In the genomic region with DNA sequence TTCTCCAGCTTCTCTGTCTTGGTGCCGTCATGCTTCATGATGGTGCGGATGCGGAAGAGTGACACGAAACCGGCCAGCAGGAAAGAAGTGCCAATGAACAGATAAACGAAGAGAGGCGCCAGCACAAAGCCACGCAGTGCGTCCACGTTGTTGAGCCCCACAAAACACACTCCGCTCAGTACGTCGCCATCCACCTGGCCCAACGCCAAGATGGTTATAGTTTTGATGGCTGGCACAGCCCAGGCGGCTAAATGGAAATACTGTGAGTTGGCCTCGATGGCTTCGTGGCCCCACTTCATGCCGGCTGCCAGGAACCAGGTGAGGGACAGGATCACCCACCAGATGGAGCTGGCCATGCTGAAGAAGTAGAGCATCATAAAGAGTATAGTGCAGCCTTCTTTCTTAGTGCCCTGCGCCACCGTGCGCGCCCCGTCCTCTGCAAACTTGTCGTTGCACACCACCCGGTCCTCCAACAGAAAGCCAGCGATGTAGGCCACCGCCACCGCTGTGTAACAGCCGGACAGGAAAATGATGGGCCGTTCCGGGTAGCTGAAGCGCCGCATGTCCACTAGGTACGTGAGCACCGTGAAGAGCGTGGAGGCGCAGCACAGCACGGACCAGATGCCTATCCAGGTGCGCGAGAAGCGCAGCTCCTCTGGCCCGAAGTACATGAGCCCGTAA, we compare ENCODE assay signal across 8 mouse cellular contexts. TPM values are rescaled to one million over a fixed set of nuclear protein-coding genes. Genes with fewer than 3 reads are reported as not detected.
A peak's percentile ranks its signal among the peaks of the same experiment; 100 is the strongest.
DNase-seq lines count a peak whose midpoint lies in the region; ATAC-seq and TF ChIP-seq lines count a peak whose summit lies in the region.

No protein-coding gene starts in this region.

- H3K9ac ChIP-seq in ES-Bruce4 (ENCODE audit: low read depth, poor library complexity, severe bottlenecking): 0 out of 2 replicates have a peak overlapping the region, but pooled peaks have one; percentile 57
- peak overlapping the region; percentile 95 for H3K9ac ChIP-seq in forebrain, embryonic 13.5 days
- H3K9ac ChIP-seq in hindbrain, embryonic 11.5 days (ENCODE audit: low read depth, low read length): peak overlapping the region; percentile 80
- H3K9ac ChIP-seq in stomach, embryonic 16.5 days (ENCODE audit: low read length): peak overlapping the region; percentile 96

- peak overlapping the region; percentile 94 for H3K4me2 ChIP-seq in forebrain, embryonic 13.5 days
- H3K4me2 ChIP-seq in hindbrain, embryonic 11.5 days (replicated peaks; ENCODE audit: low read depth, low read length): peak overlapping the region; percentile 99
- peak overlapping the region; percentile 72 for H3K4me2 ChIP-seq in stomach, embryonic 16.5 days (ENCODE audit: low read depth, low read length)

- no peaks in the 10 kb centered on the region for H3K4me1 ChIP-seq in ES-Bruce4 (ENCODE audit: control insufficient read depth, insufficient read depth, low read length)
- peaks cover 14% of the 10 kb centered on the region for H3K4me1 ChIP-seq in brown adipose tissue, adult 24 weeks (ENCODE audit: control insufficient read depth, insufficient read depth, insufficient read length, low read length)
- H3K4me1 ChIP-seq in forebrain, embryonic 13.5 days: peaks cover 37% of the 10 kb centered on the region
- no peaks in the 10 kb centered on the region for H3K4me1 ChIP-seq in hindbrain, embryonic 11.5 days (replicated peaks; ENCODE audit: control insufficient read depth, insufficient read depth, low read length)
- H3K4me1 ChIP-seq in stomach, embryonic 16.5 days (ENCODE audit: control insufficient read depth, insufficient read depth, low read length): peaks cover 22% of the 10 kb centered on the region

- TF ChIP-seq EP300 in ES-Bruce4 (IDR thresholded peaks at IDR 0.05; ENCODE audit: insufficient read depth, low read depth, low read length): no peak

- H3K9me3 ChIP-seq in ES-Bruce4 (replicated peaks; ENCODE audit: control insufficient read depth, insufficient read depth, low read length, poor library complexity, severe bottlenecking): no peaks in the 10 kb centered on the region
- no peaks in the 10 kb centered on the region for H3K9me3 ChIP-seq in forebrain, embryonic 13.5 days (replicated peaks)
- H3K9me3 ChIP-seq in hindbrain, embryonic 11.5 days (ENCODE audit: control insufficient read depth, low read length): no peaks in the 10 kb centered on the region
- no peaks in the 10 kb centered on the region for H3K9me3 ChIP-seq in stomach, embryonic 16.5 days (replicated peaks; ENCODE audit: control insufficient read depth, low read length)

- peak; percentile 54 for DNase-seq in hindbrain, embryonic 11.5 days (ENCODE audit: low spot score)
- peak; percentile 33 to 52 for DNase-seq in layer of hippocampus, postnatal 14 days (ENCODE audit: low spot score in 2 of 2)
- DNase-seq in lung, postnatal 4 days: peak; percentile 62 to 64

- H3K27me3 ChIP-seq in ES-Bruce4 (ENCODE audit: control insufficient read depth, insufficient read depth, low read length, poor library complexity, severe bottlenecking): peaks cover 6% of the 10 kb centered on the region; the same call in 1 of the 2 replicates
- no peaks in the 10 kb centered on the region for H3K27me3 ChIP-seq in forebrain, embryonic 13.5 days
- H3K27me3 ChIP-seq in hindbrain, embryonic 11.5 days (ENCODE audit: control insufficient read depth, insufficient read depth, low read length): peaks cover 8% of the 10 kb centered on the region; the same call in 1 of the 2 replicates
- no peaks in the 10 kb centered on the region for H3K27me3 ChIP-seq in stomach, embryonic 16.5 days (ENCODE audit: control insufficient read depth, insufficient read depth, low read length)

- WGBS in forebrain, embryonic 13.5 days: 1% methylated on average over 43 of the region's 43 CpGs
- 2% methylated on average over 43 of the region's 43 CpGs for WGBS in hindbrain, embryonic 11.5 days
- 4% methylated on average over 43 of the region's 43 CpGs for WGBS in stomach, embryonic 16.5 days

- ATAC-seq in forebrain, embryonic 13.5 days: peak; percentile 6; the same call in 1 of the 2 replicates
- ATAC-seq in hindbrain, embryonic 11.5 days (ENCODE audit: low FRiP score): 0 out of 2 replicates have a peak, but pooled peaks have one; percentile 5
- ATAC-seq in stomach, embryonic 16.5 days (ENCODE audit: insufficient read depth, low FRiP score): no peak
- ATAC-seq in monocyte, adult 5-6 weeks (replicated peaks; ENCODE audit: insufficient number of reproducible peaks, low FRiP score, low TSS enrichment, poor library complexity, severe bottlenecking): no peak

- no peak for TF ChIP-seq POLR2A in ES-Bruce4 (IDR thresholded peaks at IDR 0.05; ENCODE audit: insufficient read depth, low read length)

- H3K4me3 ChIP-seq in ES-Bruce4 (ENCODE audit: low read depth, low read length): peak overlapping the region; percentile 67
- peak overlapping the region; percentile 84 for H3K4me3 ChIP-seq in brown adipose tissue, adult 24 weeks (ENCODE audit: insufficient read depth, low read depth, low read length)
- peak overlapping the region; percentile 92 for H3K4me3 ChIP-seq in forebrain, embryonic 13.5 days
- H3K4me3 ChIP-seq in hindbrain, embryonic 11.5 days (ENCODE audit: low read depth, low read length): peak overlapping the region; percentile 78
- peak overlapping the region; percentile 85 for H3K4me3 ChIP-seq in stomach, embryonic 16.5 days (replicated peaks; ENCODE audit: low read length)

- no peak for TF ChIP-seq CTCF in ES-Bruce4 (IDR thresholded peaks at IDR 0.05; ENCODE audit: low read depth, low read length)

- no peak overlapping the region for H3K27ac ChIP-seq in ES-Bruce4 (ENCODE audit: insufficient read depth, low read length)
- no peak overlapping the region for H3K27ac ChIP-seq in brown adipose tissue, adult 24 weeks (replicated peaks; ENCODE audit: low read depth, low read length)
- peak overlapping the region; percentile 95 for H3K27ac ChIP-seq in forebrain, embryonic 13.5 days
- no peak overlapping the region for H3K27ac ChIP-seq in hindbrain, embryonic 11.5 days (ENCODE audit: low read depth, low read length)
- H3K27ac ChIP-seq in stomach, embryonic 16.5 days (ENCODE audit: low read length): peak overlapping the region; percentile 98

- H3K36me3 ChIP-seq in ES-Bruce4 (ENCODE audit: control insufficient read depth, insufficient read depth, low read length, poor library complexity, severe bottlenecking): no peaks in the 10 kb centered on the region
- no peaks in the 10 kb centered on the region for H3K36me3 ChIP-seq in forebrain, embryonic 13.5 days (ENCODE audit: poor library complexity, severe bottlenecking)
- no peaks in the 10 kb centered on the region for H3K36me3 ChIP-seq in hindbrain, embryonic 11.5 days (ENCODE audit: control insufficient read depth, insufficient read depth, low read length)
- H3K36me3 ChIP-seq in stomach, embryonic 16.5 days (ENCODE audit: control insufficient read depth, insufficient read depth, low read length): no peaks in the 10 kb centered on the region

RNA-seq across cellular contexts. Expression of gene Fzd1, which starts 1.7 kb away (rescaled TPM):
- 1.6 and 1.9 TPM in 2 replicates for polyA plus RNA-seq in ES-Bruce4 (2011; ENCODE audit: insufficient read depth, insufficient read length, low read depth, missing spikeins)
- 5.9 and 7.1 TPM in 2 replicates for polyA plus RNA-seq in brown adipose tissue, adult 24 weeks (2012; ENCODE audit: insufficient read depth, insufficient read length, missing spikeins)
- 16.9 and 17.0 TPM in 2 replicates for polyA plus RNA-seq in forebrain, embryonic 13.5 days (2015; fragmentation: Nextera tagmentation; extraction: Ambion mirVana)
- polyA plus RNA-seq in hindbrain, embryonic 11.5 days (2014; fragmentation: Nextera tagmentation; extraction: Ambion mirVana): 11.7 and 14.2 TPM in 2 replicates
- total RNA-seq in layer of hippocampus, postnatal 14 days (2021): 10 to 100 TPM; 16.5 to 20.1 TPM
- 15.0 and 17.5 TPM in 2 replicates for polyA plus RNA-seq in stomach, embryonic 16.5 days (2015; fragmentation: Nextera tagmentation; extraction: Ambion mirVana)
- 0.19 to 1.2 TPM (median 0.29 TPM) in 3 replicates for total RNA-seq in monocyte, adult 5-6 weeks (2017)

Comparison
In these comparisons a context has a peak if more than half of its experiments do, and no peak if none do; other contexts are left out.
1. H3K27ac ChIP-seq: peak in forebrain, embryonic 13.5 days (single experiment) and stomach, embryonic 16.5 days (single experiment); none in ES-Bruce4 (single experiment), brown adipose tissue, adult 24 weeks (single experiment) and hindbrain, embryonic 11.5 days (single experiment).
2. ATAC-seq: peak in forebrain, embryonic 13.5 days (single experiment) and hindbrain, embryonic 11.5 days (single experiment); none in stomach, embryonic 16.5 days (single experiment) and monocyte, adult 5-6 weeks (single experiment).
3. Peak in every context shown above with its lines, with median percentiles within 50 percentile points of each other: H3K4me3 ChIP-seq, H3K9ac ChIP-seq, H3K4me2 ChIP-seq and DNase-seq.